Mouse (Mus musculus): ENCODE measurements around the gene Grhl1.
A peak's percentile ranks its signal among the peaks of the same experiment; 100 is the strongest.

Gene Grhl1

DNA sequence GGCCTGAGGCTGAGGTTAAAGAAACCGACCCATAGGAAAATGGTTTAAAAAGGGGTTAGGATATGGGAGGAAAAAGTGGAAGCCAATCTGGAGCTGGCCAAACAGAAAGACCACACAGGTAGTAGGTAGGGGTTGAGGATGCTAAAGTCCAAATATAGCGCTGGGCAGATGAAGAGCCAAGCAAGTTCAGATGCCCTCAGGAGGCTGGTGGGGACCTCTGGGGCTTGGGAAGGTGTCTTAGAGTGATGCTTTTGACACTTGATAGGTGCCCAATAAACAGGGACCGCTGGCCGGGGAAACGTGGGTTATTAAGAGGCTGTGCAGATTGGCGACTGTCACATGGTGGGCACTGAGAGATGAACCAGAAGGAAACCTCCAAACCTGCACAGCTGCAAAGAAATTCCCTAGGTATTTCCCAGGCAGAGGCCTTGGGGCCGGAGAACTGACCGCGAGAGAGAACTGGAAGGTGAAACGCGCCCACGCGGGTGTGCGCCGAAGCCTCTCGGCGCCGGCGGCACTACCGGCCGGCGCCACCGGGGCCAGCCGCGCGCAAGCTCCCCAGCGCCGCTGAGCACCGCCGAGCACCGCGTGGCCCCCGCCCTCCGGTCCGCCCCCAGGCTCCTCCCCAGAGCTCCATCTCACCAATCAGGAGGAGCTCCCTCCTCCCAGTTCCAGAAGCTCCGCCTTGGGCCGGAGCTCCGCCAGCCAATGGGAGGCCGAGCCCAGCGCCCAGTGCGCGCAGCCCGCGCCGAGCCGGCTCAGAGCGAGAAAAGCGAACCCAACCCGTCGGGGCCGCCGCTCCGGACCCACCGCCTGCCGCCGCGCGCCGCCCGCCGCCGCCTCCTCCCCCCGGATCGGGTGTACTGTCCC is at the start of gene Grhl1:
Grhl1 (plus strand) TSS at position 761 of the 870 bp plus-strand sequence.
- DNase-seq = peak; percentile 95 to 97

DNA sequence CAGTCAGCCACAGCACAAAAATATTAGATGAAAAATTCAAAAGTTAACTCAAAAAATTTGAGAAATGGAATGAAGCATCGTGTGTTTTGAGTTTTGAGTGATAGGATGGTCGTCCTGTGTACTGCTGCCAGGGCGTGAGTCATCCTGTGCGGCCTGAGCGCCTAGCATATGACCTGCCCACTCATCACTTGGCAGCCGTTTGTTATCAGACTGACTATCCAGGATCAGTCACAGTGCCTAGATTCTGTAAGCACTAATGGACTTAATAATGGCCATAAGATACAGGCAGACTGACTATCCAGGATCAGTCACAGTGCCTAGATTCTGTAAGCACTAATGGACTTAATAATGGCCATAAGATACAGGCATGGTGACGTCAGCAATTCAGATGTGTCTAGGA is 47.0 kb upstream of the Grhl1 start:
- peak in 1 of 2 experiments; percentile 7 for DNase-seq

DNA sequence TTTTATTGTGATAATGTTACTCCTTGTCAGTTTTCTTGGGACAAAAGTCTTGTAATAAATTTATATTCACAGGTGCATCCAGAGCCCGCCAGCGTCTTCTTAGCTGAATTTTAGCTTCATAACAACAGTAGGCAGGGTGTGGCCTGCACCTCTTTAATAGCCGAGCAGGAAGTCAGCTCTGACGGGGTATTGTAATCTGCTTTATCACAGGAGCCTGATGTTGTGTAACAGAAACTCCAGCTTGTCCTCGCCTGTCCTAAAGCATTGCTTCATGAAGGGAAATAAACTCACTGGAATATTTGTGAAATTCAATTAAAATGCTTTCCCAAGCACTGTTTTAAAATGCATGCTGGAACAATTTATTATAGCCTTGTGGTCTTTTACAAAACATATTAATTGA is 35.7 kb upstream of the Grhl1 start:
- DNase-seq = no peak

DNA sequence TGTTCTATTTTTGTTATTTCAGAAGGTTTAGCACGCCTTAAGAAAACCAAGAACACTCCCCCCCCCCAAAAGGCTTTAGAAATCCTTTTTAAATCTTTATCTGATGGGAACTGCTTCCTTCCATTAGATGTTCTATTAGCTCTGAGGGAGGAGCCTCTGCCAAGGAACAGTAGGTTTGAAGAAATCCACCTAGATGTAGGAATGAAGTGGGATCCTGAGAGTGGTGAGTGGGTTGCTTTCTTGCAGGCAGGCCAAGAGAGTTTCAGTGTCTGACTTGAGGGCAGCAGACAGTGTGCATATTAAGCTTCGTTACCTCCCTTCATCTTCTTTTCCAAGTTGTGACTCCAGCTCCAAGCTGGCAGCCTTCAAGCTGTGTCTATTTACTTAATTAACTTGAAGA is 34.9 kb upstream of the Grhl1 start:
- DNase-seq = no peak

DNA sequence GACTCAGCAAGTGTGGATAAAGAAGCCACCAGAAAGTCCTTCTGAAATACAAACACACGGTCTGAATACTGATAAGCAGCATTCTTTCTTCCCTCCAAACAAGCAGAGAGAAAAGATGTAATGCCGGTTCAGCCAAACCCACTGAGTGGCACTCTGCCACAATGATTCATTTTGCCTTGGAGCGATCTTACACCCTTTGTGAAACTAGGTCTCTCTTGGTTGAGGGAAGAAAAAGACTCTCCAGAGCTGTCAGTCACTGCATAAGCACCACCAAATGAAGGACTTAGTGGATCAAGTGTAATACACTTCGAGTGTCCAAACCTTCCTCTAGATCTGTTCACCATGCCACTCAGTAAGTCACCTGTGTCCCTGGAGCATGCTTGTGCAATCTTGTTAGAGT is 34.1 kb upstream of the Grhl1 start:
- DNase-seq = peak; percentile 28 to 39

DNA sequence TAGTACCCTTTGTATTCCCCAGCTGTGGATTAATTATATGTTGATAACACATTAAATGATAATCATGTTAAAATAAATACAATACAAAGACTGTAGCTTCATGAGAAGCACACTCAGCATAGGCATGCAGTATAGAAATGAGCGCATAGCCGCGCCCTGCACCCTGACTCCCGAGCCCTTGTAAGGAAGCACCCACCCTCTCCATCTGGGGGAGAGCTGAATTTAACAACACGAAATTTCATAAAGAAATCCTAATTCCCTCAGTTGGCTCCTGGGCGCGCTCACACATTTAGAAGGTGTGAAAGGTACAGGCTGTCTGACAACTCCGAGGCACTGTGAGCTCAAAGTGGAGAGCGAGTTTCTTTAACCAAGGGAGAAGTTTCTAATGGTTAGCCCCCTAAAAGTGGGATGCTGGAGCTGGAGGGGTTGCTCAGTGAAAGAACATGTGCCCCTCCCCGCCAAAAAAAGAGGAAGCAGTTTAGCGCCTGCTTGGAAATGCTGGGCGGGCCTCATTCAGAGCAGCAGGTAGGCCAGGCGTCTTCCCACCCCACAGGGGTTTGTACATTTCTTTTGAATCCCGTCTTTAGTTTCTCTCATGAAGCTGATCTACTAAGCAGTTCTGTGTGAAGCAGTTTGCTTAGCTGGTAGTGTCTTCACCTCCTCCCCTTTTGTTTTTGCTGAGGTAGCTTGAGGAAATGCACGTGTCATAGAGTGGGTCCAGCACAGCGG is 30.5 kb upstream of the Grhl1 start:
- DNase-seq = no peak

DNA sequence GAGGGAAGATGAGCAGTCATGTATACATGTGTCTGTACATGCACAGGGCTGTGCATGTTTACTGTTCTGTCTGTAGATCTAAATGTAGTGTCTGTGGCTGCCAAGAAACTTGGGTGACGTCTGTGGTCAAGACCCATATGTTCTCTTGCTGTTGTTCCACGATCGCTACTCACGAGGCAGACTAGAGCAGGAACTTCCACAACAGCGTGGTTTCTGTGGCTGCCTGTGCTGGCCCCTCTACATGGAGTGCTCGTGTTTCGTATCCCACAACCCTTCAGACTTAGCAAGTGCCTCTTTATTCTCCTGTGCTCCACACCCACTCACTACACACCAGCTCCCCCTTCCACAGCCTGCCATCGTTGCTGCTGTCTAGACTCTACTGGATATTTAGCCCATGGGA is 24.4 kb upstream of the Grhl1 start:
- no peak for DNase-seq

DNA sequence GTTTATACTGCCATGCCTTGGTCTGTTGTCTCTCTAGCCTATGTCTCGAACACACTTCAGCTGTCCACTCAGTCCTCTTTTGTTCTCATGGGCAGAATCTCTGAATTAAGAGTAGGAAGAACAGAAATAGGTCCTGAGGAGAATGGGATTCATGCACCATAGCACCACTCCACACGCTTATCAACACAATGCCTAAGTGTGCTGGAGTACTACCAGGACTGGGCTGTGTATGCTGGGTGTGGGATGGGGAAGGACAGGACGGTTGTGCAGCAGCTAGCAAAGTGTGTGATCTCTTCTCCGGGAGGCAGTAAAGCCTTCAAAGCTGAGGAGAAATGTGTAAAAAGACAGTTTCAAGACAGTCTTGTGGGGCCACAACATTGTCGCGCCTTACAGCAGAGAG is 23.2 kb upstream of the Grhl1 start:
- DNase-seq = no peak

DNA sequence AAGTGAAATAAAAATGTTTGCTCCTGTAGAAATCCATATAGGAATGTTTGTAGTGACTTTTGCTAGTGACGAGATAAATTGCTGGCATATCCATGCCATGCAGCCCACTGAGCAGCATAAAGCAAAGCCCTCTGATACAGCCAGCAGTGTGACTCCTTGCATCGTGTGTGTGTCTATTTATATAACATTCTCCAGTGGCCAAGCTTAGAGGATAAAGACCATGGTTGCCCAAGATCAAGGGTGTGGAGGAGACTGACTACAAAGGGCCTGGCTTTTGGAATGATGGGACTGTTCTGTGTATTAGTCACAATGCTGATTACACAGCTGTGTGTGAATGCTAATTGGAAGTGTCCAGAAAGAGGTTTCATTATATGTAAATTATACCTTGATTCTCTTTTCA is 19.6 kb upstream of the Grhl1 start:
- DNase-seq = no peak

DNA sequence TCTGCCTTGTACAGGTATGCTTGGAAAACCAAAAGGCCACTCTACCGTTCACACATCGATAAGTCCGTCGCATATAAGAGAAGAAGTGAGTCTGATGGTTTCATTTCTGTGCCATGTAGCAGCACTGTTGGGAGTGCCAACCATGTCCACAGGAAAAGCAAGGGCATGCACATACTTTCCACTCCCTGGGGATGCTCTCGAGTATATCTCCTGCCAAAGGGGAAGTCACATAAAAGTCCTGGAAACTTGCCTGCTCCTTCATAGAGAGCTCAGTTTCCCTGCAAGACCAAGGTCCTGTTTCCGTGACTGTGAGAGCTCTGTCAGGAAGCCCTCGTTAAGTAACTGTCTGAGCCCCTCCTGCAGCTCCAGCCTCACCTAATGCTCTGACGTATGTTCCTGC is 16.1 kb upstream of the Grhl1 start:
- DNase-seq = no peak

DNA sequence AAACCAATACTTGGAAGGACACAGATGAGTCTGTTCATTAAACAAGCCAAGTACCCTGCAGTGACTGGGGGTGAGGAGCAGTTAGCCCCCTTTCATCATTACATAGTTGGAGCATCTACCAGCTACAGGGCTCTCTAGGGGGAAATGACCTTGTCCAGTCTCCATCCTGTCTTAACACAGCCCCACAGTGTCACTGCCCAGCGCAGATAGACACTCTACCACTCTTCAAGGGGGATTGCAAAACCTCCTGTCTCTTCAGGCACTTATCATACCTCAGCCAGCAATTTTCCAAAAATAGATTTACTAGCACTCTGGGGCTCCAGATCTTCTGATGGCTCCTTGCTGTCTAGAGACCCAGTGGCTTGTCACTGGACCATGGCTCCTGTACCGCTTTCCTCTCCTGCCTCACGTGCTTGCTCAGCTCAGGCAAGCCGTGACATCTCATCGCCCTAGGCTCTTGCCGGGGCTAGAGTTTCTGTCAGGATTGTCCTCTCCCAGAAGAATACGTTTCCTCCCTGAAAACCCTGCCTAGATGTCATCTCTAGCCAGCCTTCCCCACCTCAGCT is 8.6 kb upstream of the Grhl1 start:
- DNase-seq = no peak

DNA sequence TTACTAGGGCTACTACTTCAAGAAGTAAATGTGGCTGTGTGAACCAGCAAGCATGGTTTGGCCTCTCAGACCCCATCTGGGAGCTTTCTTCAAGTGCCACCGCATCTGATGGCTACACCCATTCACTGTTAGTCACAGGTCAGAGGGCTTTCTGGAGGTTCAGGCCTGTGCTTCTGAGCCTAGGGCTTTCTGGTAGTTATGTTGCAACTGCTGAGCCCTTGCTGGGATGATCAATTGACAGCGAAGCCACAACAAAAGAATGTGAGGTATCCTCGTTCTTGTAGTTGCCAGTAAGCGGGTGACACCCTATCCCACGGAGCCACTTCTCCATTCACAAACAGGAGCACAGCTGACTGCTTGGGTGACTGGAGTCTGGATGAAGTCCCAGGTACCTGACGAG is 6.8 kb upstream of the Grhl1 start:
- no peak for DNase-seq

DNA sequence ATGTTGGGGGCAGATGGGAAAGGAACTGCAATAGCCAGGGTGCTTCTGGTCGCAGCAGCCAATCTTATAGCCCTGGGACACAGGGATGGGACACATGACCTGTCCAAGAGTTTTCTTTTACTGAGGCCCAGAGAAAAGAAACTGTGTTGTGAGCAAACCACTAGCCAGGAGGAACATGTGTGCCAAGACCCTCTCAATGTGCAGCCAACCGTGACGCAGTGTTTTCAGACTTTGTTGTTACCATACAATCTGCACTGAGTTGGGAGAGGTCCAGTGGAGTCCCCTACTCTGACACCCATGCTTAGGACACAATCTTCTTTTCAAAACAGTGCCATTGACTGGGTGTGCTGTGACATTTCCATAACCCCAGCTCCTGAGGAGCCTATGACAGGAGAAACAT is 4.5 kb upstream of the Grhl1 start:
- DNase-seq = peak in 1 of 2 experiments; percentile 22

DNA sequence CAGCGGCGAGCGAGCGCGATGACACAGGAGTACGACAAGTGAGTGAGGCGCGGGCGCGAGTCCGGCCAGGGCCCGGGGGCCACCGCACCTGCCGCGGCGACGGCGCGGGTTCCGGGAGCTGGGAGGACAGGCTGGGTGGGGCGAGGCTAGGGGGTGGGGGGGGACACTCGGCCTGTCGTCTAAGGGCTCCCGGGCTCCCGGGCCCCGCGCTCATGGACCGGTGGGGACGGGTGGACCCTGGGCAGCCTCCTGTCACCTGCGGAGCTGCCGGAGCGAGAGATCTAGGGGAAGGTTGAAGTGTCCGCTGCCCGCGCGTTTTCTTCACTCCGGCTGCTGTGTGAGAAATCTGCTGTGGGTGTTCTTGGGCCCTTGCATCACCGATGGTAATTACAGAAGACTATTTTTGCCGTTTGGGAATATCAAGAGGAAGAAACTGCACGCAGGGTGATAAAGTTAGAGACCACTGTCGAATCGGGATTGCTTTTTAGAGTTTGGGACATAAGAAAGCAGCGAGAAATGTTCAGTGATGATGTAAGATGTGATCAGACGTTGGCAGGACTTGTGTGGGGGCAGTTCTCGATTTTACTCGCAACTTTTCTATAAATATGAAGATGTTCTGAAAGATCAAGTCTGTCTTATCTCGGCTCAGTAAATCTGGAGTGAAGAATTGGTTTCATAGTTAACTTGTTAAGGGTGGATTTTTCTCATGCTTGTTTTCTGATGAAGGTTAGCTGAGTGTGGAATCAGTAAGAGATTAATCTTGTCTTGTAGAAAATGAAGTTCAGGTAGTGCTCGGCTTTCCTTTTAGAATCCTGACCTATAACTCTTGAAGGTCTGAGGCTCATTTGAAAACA is 565 bp downstream of the Grhl1 start:
- DNase-seq = no peak

DNA sequence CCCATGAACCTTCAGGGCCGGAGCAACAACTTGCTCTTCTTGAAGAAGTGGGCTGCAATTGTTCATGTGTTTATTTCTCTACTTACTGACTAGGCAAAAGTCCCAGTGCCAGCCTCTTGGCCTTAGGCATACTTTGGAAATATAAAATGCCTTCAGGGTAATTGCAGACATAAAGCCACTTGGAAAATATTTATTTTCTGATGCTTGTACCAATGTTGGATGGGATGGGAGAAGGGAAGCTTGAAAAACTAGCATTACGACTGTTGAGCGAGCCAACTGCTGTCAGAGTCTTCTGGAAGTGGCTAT is 1.1 kb downstream of the Grhl1 start:
- DNase-seq = no peak

DNA sequence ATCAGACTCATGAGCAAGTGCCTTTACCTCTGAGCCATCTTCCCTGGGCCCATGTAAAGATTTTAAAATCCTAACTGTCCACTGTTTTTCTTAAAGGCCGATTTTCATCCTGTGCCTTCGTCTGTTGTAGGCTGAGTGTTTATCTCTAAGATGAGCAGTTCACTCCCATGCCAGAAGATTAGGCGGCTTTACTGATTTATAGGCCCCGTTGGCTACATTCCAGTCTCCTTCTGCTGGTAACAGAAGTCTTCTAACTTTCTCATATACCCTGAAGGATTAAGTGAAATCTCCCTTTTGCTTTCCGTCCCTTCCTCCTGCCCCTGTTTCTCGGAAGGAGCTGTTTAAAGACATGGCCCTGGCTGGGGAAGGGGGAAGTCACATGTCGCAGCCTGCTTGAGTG is 2.8 kb downstream of the Grhl1 start:
- DNase-seq = no peak

DNA sequence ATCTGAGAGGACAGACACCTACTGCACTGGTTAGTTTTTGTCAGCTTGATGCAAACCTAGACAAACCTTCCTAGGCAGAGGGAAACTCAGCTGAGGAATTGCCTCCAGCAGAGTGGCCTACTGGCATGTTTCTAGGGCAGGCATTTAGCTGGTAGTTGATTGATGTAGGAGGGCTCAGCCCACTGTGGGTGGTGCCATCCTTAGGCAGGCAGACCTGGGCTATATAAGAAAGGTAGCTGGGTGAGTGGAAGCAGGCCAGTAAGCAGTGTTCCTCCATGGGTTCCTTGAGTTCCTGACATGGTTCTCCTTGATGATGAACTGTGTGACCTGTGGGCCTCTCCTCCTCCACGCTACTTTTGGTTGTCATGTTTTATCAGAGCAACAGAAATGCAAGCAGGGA is 8.4 kb downstream of the Grhl1 start:
- DNase-seq = no peak

DNA sequence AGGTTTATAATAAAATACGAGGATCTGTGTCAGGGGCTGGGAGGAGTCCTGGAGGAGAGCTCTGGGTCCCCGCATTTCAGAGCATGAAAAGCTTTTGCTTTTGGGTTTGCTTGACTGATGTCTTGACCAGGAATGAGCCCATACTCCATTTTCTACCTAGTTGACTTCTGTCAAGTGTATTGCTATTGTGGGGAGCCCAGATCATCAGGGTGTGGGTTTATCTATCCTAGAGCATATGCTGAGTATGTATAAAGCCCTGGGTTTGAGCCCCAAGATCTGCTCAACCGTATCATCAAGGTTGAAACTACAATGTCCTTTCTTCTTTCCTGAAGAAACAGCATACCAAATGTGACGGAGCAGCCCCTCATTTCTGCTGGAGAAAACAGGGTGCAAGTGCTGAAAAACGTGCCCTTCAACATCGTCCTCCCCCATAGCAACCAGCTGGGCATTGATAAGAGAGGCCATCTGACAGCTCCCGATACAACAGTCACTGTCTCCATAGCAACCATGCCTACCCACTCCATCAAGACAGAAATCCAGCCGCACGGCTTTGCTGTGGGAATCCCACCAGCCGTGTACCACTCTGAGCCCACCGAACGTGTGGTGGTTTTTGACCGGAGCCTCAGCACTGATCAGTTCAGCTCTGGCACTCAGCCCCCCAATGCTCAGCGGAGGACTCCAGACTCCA is 9.1 kb downstream of the Grhl1 start:
- no peak for DNase-seq

DNA sequence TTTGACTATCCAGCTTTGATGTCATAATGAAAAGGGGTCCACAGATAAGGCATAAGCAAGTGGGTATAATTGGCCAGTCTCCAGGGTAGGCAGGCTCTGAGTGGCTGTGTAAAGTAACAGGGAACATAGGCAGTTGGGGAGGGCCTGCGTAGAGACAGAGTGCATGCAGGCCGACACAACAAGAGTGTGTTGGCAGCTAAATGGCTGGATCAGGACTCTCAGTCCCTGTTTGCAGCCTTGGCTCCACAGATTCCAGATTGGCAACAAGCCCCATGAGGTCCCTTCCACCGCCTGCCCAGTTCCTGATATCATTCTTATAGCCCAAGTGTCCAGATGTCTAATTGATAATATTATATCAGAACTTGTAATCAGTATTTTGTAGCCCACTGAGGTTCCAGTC is 11.6 kb downstream of the Grhl1 start:
- DNase-seq = peak; percentile 47 to 64

DNA sequence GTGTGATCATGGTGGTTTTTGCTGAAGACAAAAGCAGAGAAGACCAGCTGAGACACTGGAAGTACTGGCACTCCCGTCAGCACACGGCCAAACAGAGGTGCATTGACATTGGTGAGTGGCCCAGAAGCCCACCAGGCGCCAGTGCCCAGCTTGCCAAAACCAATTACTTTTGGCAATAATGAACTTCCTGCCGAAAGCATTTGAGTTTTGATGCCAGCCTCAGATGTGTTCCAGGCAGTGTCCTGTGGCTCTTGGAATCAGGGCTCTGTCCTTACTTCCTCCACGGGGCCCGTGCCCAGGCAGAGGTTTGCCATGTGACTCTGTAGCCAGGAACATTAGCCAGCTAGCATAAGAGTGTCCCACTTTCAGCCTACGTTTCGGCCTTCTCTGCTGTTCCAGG is 12.8 kb downstream of the Grhl1 start:
- peak; percentile 62 to 76 for DNase-seq

DNA sequence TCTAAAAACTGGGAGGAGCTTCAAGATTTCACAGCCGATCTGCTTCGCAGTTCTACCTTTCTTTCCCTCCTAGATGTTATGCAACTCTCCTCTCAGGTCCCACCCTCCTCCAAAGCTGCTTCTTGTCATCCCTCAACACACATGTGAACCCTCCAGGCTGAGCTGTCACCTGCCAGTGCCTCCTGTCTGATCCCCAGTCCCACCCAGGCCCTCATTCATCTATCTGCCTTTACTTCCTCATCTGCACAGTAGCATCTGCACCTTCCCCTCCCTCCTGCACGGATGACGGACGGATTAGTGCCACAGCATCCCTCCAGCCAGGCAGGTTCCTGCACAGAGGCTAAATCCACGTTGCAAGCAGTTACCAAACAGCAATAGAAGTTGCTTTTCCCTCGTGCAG is 14.1 kb downstream of the Grhl1 start:
- DNase-seq = no peak

DNA sequence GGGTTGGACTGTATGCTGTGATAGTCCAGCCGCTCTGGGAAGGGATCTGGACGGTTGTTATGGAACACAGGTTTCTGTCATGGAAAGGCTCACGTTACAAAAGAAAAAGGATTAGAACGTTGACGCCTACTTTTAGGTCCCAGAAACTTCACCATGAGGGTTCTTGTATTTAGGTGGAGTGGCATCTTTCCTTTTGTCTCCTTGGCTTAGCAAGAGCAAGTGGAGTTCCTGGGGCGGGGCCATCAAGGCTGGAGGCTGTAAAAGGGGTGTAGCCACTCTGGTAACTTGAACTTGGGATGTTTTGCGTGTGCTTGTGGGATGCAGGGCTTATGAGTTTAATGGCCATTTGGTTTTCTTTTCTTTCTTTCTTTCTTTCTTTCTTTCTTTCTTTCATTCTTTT is 18.3 kb downstream of the Grhl1 start:
- DNase-seq = no peak

DNA sequence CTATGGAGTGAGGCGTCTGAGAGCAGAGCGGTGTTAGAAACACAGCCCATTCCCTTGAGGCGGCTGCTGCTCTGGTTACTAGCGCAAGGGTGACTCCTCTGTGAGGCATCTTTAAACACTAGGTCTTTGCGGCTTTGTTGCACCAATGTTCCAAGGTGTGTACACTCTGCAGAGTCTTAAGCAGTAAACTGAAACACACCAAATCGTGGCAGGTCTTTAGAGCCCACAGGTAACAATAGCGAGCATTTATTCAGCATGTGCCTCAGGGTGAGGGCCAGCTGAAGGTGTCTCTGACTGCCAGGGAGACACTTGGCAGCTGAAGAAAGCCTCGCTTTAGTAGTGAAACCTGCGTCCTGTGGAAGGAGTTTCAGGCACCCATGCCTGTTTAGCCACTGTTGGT is 20.0 kb downstream of the Grhl1 start:
- DNase-seq = no peak

All from cerebellum, postnatal 10 days (tissue).